In genomic region chr3:67462015-67462414, GRCm38 (mm10) we compare ENCODE assay signal across 9 mouse cellular contexts. TPM values are rescaled to one million over a fixed set of nuclear protein-coding genes. Genes with fewer than 3 reads are reported as not detected.
A peak's percentile ranks its signal among the peaks of the same experiment; 100 is the strongest.
DNase-seq lines count a peak whose midpoint lies in the region; ATAC-seq and TF ChIP-seq lines count a peak whose summit lies in the region.
"Had no signal": no experiment of that assay in that cellular context is flagged by ENCODE, and none has a peak within 500 bp of the region (broad histone marks: within the 10 kb centered on the region; RNA-seq: fewer than 3 reads in every experiment).

No protein-coding gene starts in this region.

- no peak overlapping the region for H3K9ac ChIP-seq in heart, embryonic 15.5 days
- no peak overlapping the region for H3K9ac ChIP-seq in heart, adult 2 months (ENCODE audit: low read depth, low read length)
- H3K9ac ChIP-seq in midbrain, embryonic 11.5 days (ENCODE audit: low read length) = no peak overlapping the region
- no peak overlapping the region for H3K9ac ChIP-seq in limb, embryonic 13.5 days

- no peak for TF ChIP-seq CTCF in heart, adult 2 months (IDR thresholded peaks at IDR 0.05)

- H3K9me3 ChIP-seq in heart, embryonic 15.5 days (replicated peaks) = no peaks in the 10 kb centered on the region
- H3K9me3 ChIP-seq in midbrain, embryonic 10.5 days (replicated peaks) = no peaks in the 10 kb centered on the region
- H3K9me3 ChIP-seq in midbrain, embryonic 11.5 days (ENCODE audit: control insufficient read depth, low read length) = no peaks in the 10 kb centered on the region
- H3K9me3 ChIP-seq in limb, embryonic 13.5 days = no peaks in the 10 kb centered on the region

- TF ChIP-seq POLR2A in heart, adult 2 months (IDR thresholded peaks at IDR 0.05; ENCODE audit: insufficient read depth, low read depth, low read length) = no peak

- ATAC-seq in heart, embryonic 15.5 days (replicated peaks; ENCODE audit: insufficient number of reproducible peaks, insufficient read depth, low FRiP score, low read depth) = no peak
- no peak for ATAC-seq in midbrain, embryonic 11.5 days (ENCODE audit: low FRiP score)
- ATAC-seq in limb, embryonic 13.5 days (ENCODE audit: low FRiP score, low read depth) = no peak

- no peak for TF ChIP-seq EP300 in heart, adult 2 months (IDR thresholded peaks at IDR 0.05; ENCODE audit: insufficient read depth, low read depth, low read length)

- intact Hi-C loops in heart, adult 2 months (cut with DNase I) = no loop called here

- no peak for DNase-seq in heart, adult 2 months
- DNase-seq in midbrain, embryonic 10.5 days (ENCODE audit: low spot score) = no peak
- no peak for DNase-seq in midbrain, embryonic 11.5 days (ENCODE audit: low spot score, missing footprints)
- no peak for DNase-seq in urinary bladder, adult 2 months (ENCODE audit: low spot score)
- no peak for DNase-seq in thymus, adult 18-20 months
- no peak for DNase-seq in embryo, embryonic 10.5 days (ENCODE audit: low spot score)
- DNase-seq: adrenal gland, postnatal 36 days had no signal

- H3K79me2 ChIP-seq in heart, adult 2 months (replicated peaks; ENCODE audit: control insufficient read depth, insufficient read depth, low read length) = no peaks in the 10 kb centered on the region; the same call in 1 of the 2 replicates

- H3K27ac ChIP-seq in heart, embryonic 15.5 days = no peak overlapping the region
- H3K27ac ChIP-seq in heart, adult 2 months = no peak overlapping the region
- H3K27ac ChIP-seq in midbrain, embryonic 10.5 days (replicated peaks) = no peak overlapping the region
- no peak overlapping the region for H3K27ac ChIP-seq in midbrain, embryonic 11.5 days (ENCODE audit: low read depth, low read length)
- H3K27ac ChIP-seq in limb, embryonic 13.5 days = no peak overlapping the region

- 91% methylated on average over 7 of the region's 7 CpGs for WGBS in heart, embryonic 15.5 days
- 86% methylated on average over 7 of the region's 7 CpGs for WGBS in heart, adult 2 months
- 84% methylated on average over 7 of the region's 7 CpGs for WGBS in midbrain, embryonic 10.5 days
- WGBS in midbrain, embryonic 11.5 days = 83% methylated on average over 7 of the region's 7 CpGs
- WGBS in limb, embryonic 13.5 days = 80% methylated on average over 7 of the region's 7 CpGs

- H3K36me3 ChIP-seq in heart, embryonic 15.5 days = peaks cover 31% of the 10 kb centered on the region
- no peaks in the 10 kb centered on the region; the same call in 1 of the 2 replicates for H3K36me3 ChIP-seq in heart, adult 2 months (ENCODE audit: control insufficient read depth, insufficient read depth, low read length)
- H3K36me3 ChIP-seq in midbrain, embryonic 10.5 days = peaks cover 44% of the 10 kb centered on the region
- H3K36me3 ChIP-seq in midbrain, embryonic 11.5 days (ENCODE audit: control insufficient read depth, insufficient read depth, low read length) = peaks cover 4% of the 10 kb centered on the region
- peaks cover 44% of the 10 kb centered on the region for H3K36me3 ChIP-seq in limb, embryonic 13.5 days

- H3K4me2 ChIP-seq in heart, embryonic 15.5 days = peak overlapping the region; percentile 94
- H3K4me2 ChIP-seq in midbrain, embryonic 11.5 days = no peak overlapping the region
- peak overlapping the region; percentile 74 for H3K4me2 ChIP-seq in limb, embryonic 13.5 days (replicated peaks)

- peak overlapping the region; percentile 71; the same call in 1 of the 2 replicates for H3K4me3 ChIP-seq in heart, embryonic 15.5 days
- H3K4me3 ChIP-seq in heart, adult 2 months = no peak overlapping the region
- 0 out of 2 replicates have a peak overlapping the region, but pooled peaks have one; percentile 4 for H3K4me3 ChIP-seq in midbrain, embryonic 10.5 days
- no peak overlapping the region for H3K4me3 ChIP-seq in midbrain, embryonic 11.5 days (ENCODE audit: low read depth, low read length)
- peak overlapping the region; percentile 67; the same call in 1 of the 2 replicates for H3K4me3 ChIP-seq in limb, embryonic 13.5 days

- no peaks in the 10 kb centered on the region for H3K27me3 ChIP-seq in heart, embryonic 15.5 days
- H3K27me3 ChIP-seq in heart, adult 2 months (ENCODE audit: control insufficient read depth, insufficient read depth, low read length) = no peaks in the 10 kb centered on the region
- H3K27me3 ChIP-seq in midbrain, embryonic 10.5 days (ENCODE audit: low read depth, poor library complexity, severe bottlenecking) = no peaks in the 10 kb centered on the region
- no peaks in the 10 kb centered on the region for H3K27me3 ChIP-seq in midbrain, embryonic 11.5 days (ENCODE audit: control insufficient read depth, insufficient read depth, low read length)
- no peaks in the 10 kb centered on the region for H3K27me3 ChIP-seq in limb, embryonic 13.5 days

- peaks cover 20% of the 10 kb centered on the region for H3K4me1 ChIP-seq in heart, embryonic 15.5 days (replicated peaks)
- peaks cover 2% of the 10 kb centered on the region; the same call in 1 of the 2 replicates for H3K4me1 ChIP-seq in heart, adult 2 months (ENCODE audit: control insufficient read depth, insufficient read depth, low read length)
- peaks cover 43% of the 10 kb centered on the region for H3K4me1 ChIP-seq in midbrain, embryonic 10.5 days
- H3K4me1 ChIP-seq in midbrain, embryonic 11.5 days (ENCODE audit: control insufficient read depth, insufficient read depth, low read length) = peaks cover 8% of the 10 kb centered on the region; the same call in 1 of the 2 replicates
- H3K4me1 ChIP-seq in limb, embryonic 13.5 days = peaks cover 15% of the 10 kb centered on the region

RNA-seq across cellular contexts. Expression of gene Lxn, which starts 1.7 kb away (rescaled TPM):
- 68.8 and 71.1 TPM in 2 replicates for polyA plus RNA-seq in heart, embryonic 15.5 days (2015; fragmentation: Nextera tagmentation; extraction: Ambion mirVana)
- total RNA-seq in heart, adult 2 months (2021) = 1 to 10 TPM; 2.6 to 4.5 TPM
- polyA plus RNA-seq in heart, adult 2 months (2012; rRNA removed) = 8.8 and 11.0 TPM in 2 replicates
- polyA plus RNA-seq in midbrain, embryonic 10.5 days (2016; fragmentation: Nextera tagmentation; extraction: Ambion mirVana) = 51.0 and 59.2 TPM in 2 replicates
- 65.2 and 65.3 TPM in 2 replicates for polyA plus RNA-seq in midbrain, embryonic 11.5 days (2014; fragmentation: Nextera tagmentation; extraction: Ambion mirVana)
- 94.2 and 104 TPM in 2 replicates for polyA plus RNA-seq in limb, embryonic 13.5 days (2015; fragmentation: Nextera tagmentation; extraction: Ambion mirVana)
- 31.9 and 34.4 TPM in 2 replicates for polyA plus RNA-seq in urinary bladder, adult 2 months (2012; rRNA removed)

RNA-seq across cellular contexts. Expression of gene Gfm1, which starts 32.1 kb away (rescaled TPM):
- 94.2 and 99.6 TPM in 2 replicates for polyA plus RNA-seq in heart, embryonic 15.5 days (2015; fragmentation: Nextera tagmentation; extraction: Ambion mirVana)
- total RNA-seq in heart, adult 2 months (2021) = 100 to 1,000 TPM; 203 to 226 TPM
- polyA plus RNA-seq in heart, adult 2 months (2012; rRNA removed) = 70.9 and 127 TPM in 2 replicates
- polyA plus RNA-seq in midbrain, embryonic 10.5 days (2016; fragmentation: Nextera tagmentation; extraction: Ambion mirVana) = 49.6 and 52.4 TPM in 2 replicates
- polyA plus RNA-seq in midbrain, embryonic 11.5 days (2014; fragmentation: Nextera tagmentation; extraction: Ambion mirVana) = 49.9 and 51.9 TPM in 2 replicates
- polyA plus RNA-seq in limb, embryonic 13.5 days (2015; fragmentation: Nextera tagmentation; extraction: Ambion mirVana) = 41.4 and 44.3 TPM in 2 replicates
- 28.5 and 28.8 TPM in 2 replicates for polyA plus RNA-seq in urinary bladder, adult 2 months (2012; rRNA removed)

RNA-seq across cellular contexts. Expression of gene Rarres1, which starts 53.3 kb away (rescaled TPM):
- 2.5 and 3.5 TPM in 2 replicates for polyA plus RNA-seq in heart, embryonic 15.5 days (2015; fragmentation: Nextera tagmentation; extraction: Ambion mirVana)
- total RNA-seq in heart, adult 2 months (2021) = 1 to 10 TPM in 1 of 2 experiments, under 1 TPM in 1; 0.89 to 1.0 TPM
- 0.70 and 0.94 TPM in 2 replicates for polyA plus RNA-seq in heart, adult 2 months (2012; rRNA removed)
- 1.5 and 1.6 TPM in 2 replicates for polyA plus RNA-seq in midbrain, embryonic 10.5 days (2016; fragmentation: Nextera tagmentation; extraction: Ambion mirVana)
- polyA plus RNA-seq in midbrain, embryonic 11.5 days (2014; fragmentation: Nextera tagmentation; extraction: Ambion mirVana) = 0.77 and 1.2 TPM in 2 replicates
- 4.9 and 6.1 TPM in 2 replicates for polyA plus RNA-seq in limb, embryonic 13.5 days (2015; fragmentation: Nextera tagmentation; extraction: Ambion mirVana)
- polyA plus RNA-seq in urinary bladder, adult 2 months (2012; rRNA removed) = 0.55 and 0.91 TPM in 2 replicates

Comparison
In these comparisons a context has a peak if more than half of its experiments do, and no peak if none do; other contexts are left out.
1. H3K4me3 ChIP-seq: peak in heart, embryonic 15.5 days (single experiment), midbrain, embryonic 10.5 days (single experiment) and limb, embryonic 13.5 days (single experiment); none in heart, adult 2 months (single experiment) and midbrain, embryonic 11.5 days (single experiment).